Mouse (Mus musculus) heart, adult 2 months (tissue): ENCODE results near the gene Lrrc38.

Experiments
- CTCF ChIP-seq: fragments of 200-600 bp; IDR thresholded peaks from 2 replicates; pipeline ENCODE4 v1.8.1; 2022; ENCODE audit warnings: antibody characterized with exemption, mild to moderate bottlenecking, moderate library complexity
- EP300 ChIP-seq: fragments of 200-500 bp; IDR thresholded peaks from 2 replicates; pipeline ENCODE4 v1.6.1; 2011; ENCODE audit warnings: low read depth, low read length, control low read depth; ENCODE audit not compliant: insufficient read depth
- POLR2A ChIP-seq: fragments of 200-500 bp; IDR thresholded peaks from 2 replicates; pipeline ENCODE4 v1.6.1; 2011; ENCODE audit warnings: mild to moderate bottlenecking, low read depth, low read length, control low read depth; ENCODE audit not compliant: insufficient read depth

GRCm38 (mm10) chr4:143379931-143380715 lies 30.6 kb downstream of the Lrrc38 start:
- TF ChIP-seq POLR2A (no peak), CTCF (no peak), EP300 (no peak)
